Comparison of ENCODE assay signal across 10 mouse cellular contexts in the genomic region with DNA sequence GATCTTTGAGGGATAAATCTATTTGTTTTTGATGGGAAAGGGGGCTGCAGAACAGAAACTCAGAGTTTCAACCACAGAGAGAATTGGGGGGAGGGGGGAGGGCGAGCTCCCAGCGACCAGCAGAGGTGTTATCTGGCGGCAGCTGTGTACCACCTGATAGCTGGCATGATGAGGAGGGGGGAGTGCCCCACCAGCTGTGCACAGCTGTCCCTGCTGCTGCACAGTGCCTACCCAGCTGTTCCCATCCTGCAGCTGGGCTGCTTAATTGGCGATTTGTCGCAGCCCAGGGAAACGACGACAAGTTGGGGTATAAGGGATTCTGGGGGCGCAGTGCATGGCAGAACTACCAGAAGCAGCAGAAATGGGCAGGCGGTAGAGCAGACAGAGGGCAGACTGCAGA. TPM values are rescaled to one million over a fixed set of nuclear protein-coding genes. Genes with fewer than 3 reads are reported as not detected.
DNase-seq lines count a peak whose midpoint lies in the region; ATAC-seq and TF ChIP-seq lines count a peak whose summit lies in the region.
"Had no signal": no experiment of that assay in that cellular context is flagged by ENCODE, and none has a peak within 500 bp of the region (broad histone marks: within the 10 kb centered on the region; RNA-seq: fewer than 3 reads in every experiment).

No protein-coding gene starts in this region.

- intact Hi-C loops in left cerebral cortex, postnatal 36 days (cut with DNase I): no loop called here

- no peak overlapping the region for H3K4me3 ChIP-seq in midbrain, embryonic 11.5 days (ENCODE audit: low read depth, low read length)
- H3K4me3 ChIP-seq in midbrain, embryonic 14.5 days (replicated peaks; ENCODE audit: low read depth, low read length): no peak overlapping the region
- no peak overlapping the region for H3K4me3 ChIP-seq in forebrain, embryonic 13.5 days
- H3K4me3 ChIP-seq in liver, adult 2 months (ENCODE audit: insufficient read depth, low read depth, low read length): no peak overlapping the region
- no peak overlapping the region for H3K4me3 ChIP-seq in stomach, postnatal 0 days (ENCODE audit: low read depth, low read length)
- no peak overlapping the region for H3K4me3 ChIP-seq in kidney, embryonic 14.5 days (ENCODE audit: low read length)

- H3K36me3 ChIP-seq in midbrain, embryonic 11.5 days (ENCODE audit: control insufficient read depth, insufficient read depth, low read length): no peaks in the 10 kb centered on the region
- no peaks in the 10 kb centered on the region for H3K36me3 ChIP-seq in midbrain, embryonic 14.5 days (ENCODE audit: control insufficient read depth, insufficient read depth, low read length)
- H3K36me3 ChIP-seq in forebrain, embryonic 13.5 days (ENCODE audit: poor library complexity, severe bottlenecking): peaks cover 55% of the 10 kb centered on the region
- peaks cover 6% of the 10 kb centered on the region; the same call in 1 of the 2 replicates for H3K36me3 ChIP-seq in liver, adult 2 months (ENCODE audit: control insufficient read depth, insufficient read depth, low read length)
- H3K36me3 ChIP-seq in stomach, postnatal 0 days (ENCODE audit: control insufficient read depth, insufficient read depth, low read length): peaks cover 16% of the 10 kb centered on the region; the same call in 1 of the 2 replicates
- H3K36me3 ChIP-seq in kidney, embryonic 14.5 days (ENCODE audit: control insufficient read depth, insufficient read depth, low read length): peaks cover 7% of the 10 kb centered on the region; the same call in 1 of the 2 replicates

- DNase-seq in midbrain, embryonic 11.5 days (ENCODE audit: low spot score, missing footprints): no peak
- DNase-seq in midbrain, embryonic 14.5 days: no peak
- no peak for DNase-seq in liver, adult 2 months (ENCODE audit: extremely low read depth, low read depth, low spot score)
- no peak for DNase-seq in stomach, postnatal 0 days (ENCODE audit: low spot score)
- DNase-seq in left cerebral cortex, postnatal 36 days (ENCODE audit: low spot score in 2 of 2): no peak
- no peak for DNase-seq in urinary bladder, postnatal 4 days (ENCODE audit: low spot score in 2 of 2)
- DNase-seq: kidney, postnatal 36 days; spleen, adult 18-20 months had no signal

- 54% methylated on average over 9 of the region's 9 CpGs for WGBS in midbrain, embryonic 11.5 days
- WGBS in midbrain, embryonic 14.5 days: 52% methylated on average over 9 of the region's 9 CpGs
- 49% methylated on average over 9 of the region's 9 CpGs for WGBS in forebrain, embryonic 13.5 days
- 71% methylated on average over 9 of the region's 9 CpGs for WGBS in liver, adult 2 months
- 55% methylated on average over 9 of the region's 9 CpGs for WGBS in stomach, postnatal 0 days
- WGBS in kidney, embryonic 14.5 days: 58% methylated on average over 9 of the region's 9 CpGs

- no peak for TF ChIP-seq POLR2A in liver, adult 2 months (IDR thresholded peaks at IDR 0.05; ENCODE audit: extremely low read depth, insufficient read depth, low read length)

- no peak for TF ChIP-seq CTCF in liver, adult 2 months (IDR thresholded peaks at IDR 0.05; ENCODE audit: low read depth, low read length)
- TF ChIP-seq CTCF in stomach, postnatal 0 days (IDR thresholded peaks at IDR 0.05; ENCODE audit: low read depth): no peak

- H3K27ac ChIP-seq in midbrain, embryonic 11.5 days (ENCODE audit: low read depth, low read length): no peak overlapping the region
- no peak overlapping the region for H3K27ac ChIP-seq in midbrain, embryonic 14.5 days (replicated peaks; ENCODE audit: low read depth, low read length)
- H3K27ac ChIP-seq in forebrain, embryonic 13.5 days: peak overlapping the region; percentile 97
- peak overlapping the region; percentile 91 for H3K27ac ChIP-seq in liver, adult 2 months (replicated peaks; ENCODE audit: insufficient read depth, low read depth, low read length)
- H3K27ac ChIP-seq in stomach, postnatal 0 days (replicated peaks): no peak overlapping the region
- H3K27ac ChIP-seq in kidney, embryonic 14.5 days (ENCODE audit: low read depth, low read length): no peak overlapping the region

- no peak for ATAC-seq in midbrain, embryonic 11.5 days (ENCODE audit: low FRiP score)
- no peak for ATAC-seq in midbrain, embryonic 14.5 days (ENCODE audit: low FRiP score, low TSS enrichment)
- no peak for ATAC-seq in forebrain, embryonic 13.5 days
- no peak for ATAC-seq in stomach, postnatal 0 days (ENCODE audit: low FRiP score, low TSS enrichment)
- no peak for ATAC-seq in kidney, embryonic 14.5 days (ENCODE audit: low FRiP score, low TSS enrichment)

- no peak overlapping the region for H3K4me2 ChIP-seq in midbrain, embryonic 11.5 days
- no peak overlapping the region for H3K4me2 ChIP-seq in midbrain, embryonic 14.5 days (ENCODE audit: low read length)
- peak overlapping the region; percentile 30; the same call in 1 of the 2 replicates for H3K4me2 ChIP-seq in forebrain, embryonic 13.5 days
- no peak overlapping the region for H3K4me2 ChIP-seq in stomach, postnatal 0 days (replicated peaks; ENCODE audit: low read depth)
- H3K4me2 ChIP-seq in kidney, embryonic 14.5 days (replicated peaks; ENCODE audit: low read depth, low read length): no peak overlapping the region

- TF ChIP-seq EP300 in stomach, postnatal 0 days (optimal IDR thresholded peaks at IDR 0.05): no peak

- no peaks in the 10 kb centered on the region for H3K9me3 ChIP-seq in midbrain, embryonic 11.5 days (ENCODE audit: control insufficient read depth, low read length)
- no peaks in the 10 kb centered on the region for H3K9me3 ChIP-seq in midbrain, embryonic 14.5 days (ENCODE audit: control insufficient read depth, low read length)
- H3K9me3 ChIP-seq in forebrain, embryonic 13.5 days (replicated peaks): no peaks in the 10 kb centered on the region
- no peaks in the 10 kb centered on the region for H3K9me3 ChIP-seq in stomach, postnatal 0 days (ENCODE audit: control insufficient read depth, low read length)
- no peaks in the 10 kb centered on the region for H3K9me3 ChIP-seq in kidney, embryonic 14.5 days (ENCODE audit: control insufficient read depth, low read length)

- H3K4me1 ChIP-seq in midbrain, embryonic 11.5 days (ENCODE audit: control insufficient read depth, insufficient read depth, low read length): peaks cover 18% of the 10 kb centered on the region
- H3K4me1 ChIP-seq in midbrain, embryonic 14.5 days (ENCODE audit: control insufficient read depth, insufficient read depth, low read length): peaks cover 36% of the 10 kb centered on the region
- peaks cover 83% of the 10 kb centered on the region for H3K4me1 ChIP-seq in forebrain, embryonic 13.5 days
- H3K4me1 ChIP-seq in liver, adult 2 months (ENCODE audit: control insufficient read depth, insufficient read depth, low read length): peaks cover 38% of the 10 kb centered on the region
- H3K4me1 ChIP-seq in stomach, postnatal 0 days (replicated peaks; ENCODE audit: control insufficient read depth, insufficient read depth): peaks cover 28% of the 10 kb centered on the region
- H3K4me1 ChIP-seq in kidney, embryonic 14.5 days (ENCODE audit: control insufficient read depth, insufficient read depth, low read length): peaks cover 29% of the 10 kb centered on the region

- H3K9ac ChIP-seq in midbrain, embryonic 11.5 days (ENCODE audit: low read length): 0 out of 2 replicates have a peak overlapping the region, but pooled peaks have one; percentile 37
- H3K9ac ChIP-seq in midbrain, embryonic 14.5 days (replicated peaks; ENCODE audit: low read length): no peak overlapping the region
- H3K9ac ChIP-seq in forebrain, embryonic 13.5 days: peak overlapping the region; percentile 49
- peak overlapping the region; percentile 21; the same call in 1 of the 2 replicates for H3K9ac ChIP-seq in liver, adult 2 months (ENCODE audit: low read depth, low read length)
- H3K9ac ChIP-seq in stomach, postnatal 0 days (ENCODE audit: low read length): 0 out of 2 replicates have a peak overlapping the region, but pooled peaks have one; percentile 13
- H3K9ac ChIP-seq in kidney, embryonic 14.5 days (ENCODE audit: low read depth, low read length): no peak overlapping the region; the same call in 1 of the 2 replicates

- peaks cover 35% of the 10 kb centered on the region for H3K27me3 ChIP-seq in midbrain, embryonic 11.5 days (ENCODE audit: control insufficient read depth, insufficient read depth, low read length)
- no peaks in the 10 kb centered on the region for H3K27me3 ChIP-seq in midbrain, embryonic 14.5 days (ENCODE audit: control insufficient read depth, insufficient read depth, low read length)
- H3K27me3 ChIP-seq in forebrain, embryonic 13.5 days: no peaks in the 10 kb centered on the region
- no peaks in the 10 kb centered on the region for H3K27me3 ChIP-seq in liver, adult 2 months (ENCODE audit: control insufficient read depth, insufficient read depth, low read length)
- no peaks in the 10 kb centered on the region for H3K27me3 ChIP-seq in stomach, postnatal 0 days (ENCODE audit: control insufficient read depth, insufficient read depth, low read length)
- H3K27me3 ChIP-seq in kidney, embryonic 14.5 days (ENCODE audit: control insufficient read depth, insufficient read depth, low read length): peaks cover 5% of the 10 kb centered on the region

- no peaks in the 10 kb centered on the region for H3K79me2 ChIP-seq in liver, adult 2 months (ENCODE audit: control insufficient read depth, insufficient read depth, low read length)

RNA-seq across cellular contexts. Expression of a gene that starts 1.9 kb away (rescaled TPM):
- polyA plus RNA-seq in midbrain, embryonic 11.5 days (2014; fragmentation: Nextera tagmentation; extraction: Ambion mirVana): 1.6 and 1.9 TPM in 2 replicates
- 0.67 and 0.91 TPM in 2 replicates for polyA plus RNA-seq in midbrain, embryonic 14.5 days (2014; fragmentation: Nextera tagmentation; extraction: Ambion mirVana)
- polyA plus RNA-seq in forebrain, embryonic 13.5 days (2015; fragmentation: Nextera tagmentation; extraction: Ambion mirVana): 3.7 and 3.8 TPM in 2 replicates
- total RNA-seq in liver, adult 2 months (2014; rRNA removed): not detected in 2 replicates
- 0.19 TPM in 1 of 2 replicates, not detected in the other for polyA plus RNA-seq in liver, adult 2 months (2012; rRNA removed)
- polyA plus RNA-seq in stomach, postnatal 0 days (2015; fragmentation: Nextera tagmentation; extraction: Ambion mirVana): 1.7 and 2.0 TPM in 2 replicates
- 1.7 and 2.8 TPM in 2 replicates for polyA plus RNA-seq in kidney, embryonic 14.5 days (2014; fragmentation: Nextera tagmentation; extraction: Ambion mirVana)
- not detected for total RNA-seq in left cerebral cortex, postnatal 36 days (2021)

RNA-seq across cellular contexts. Expression of a gene that starts 23.4 kb away (rescaled TPM):
- polyA plus RNA-seq in midbrain, embryonic 11.5 days (2014; fragmentation: Nextera tagmentation; extraction: Ambion mirVana): 5.1 and 6.5 TPM in 2 replicates
- 1.5 and 3.8 TPM in 2 replicates for polyA plus RNA-seq in midbrain, embryonic 14.5 days (2014; fragmentation: Nextera tagmentation; extraction: Ambion mirVana)
- 1.9 and 2.1 TPM in 2 replicates for polyA plus RNA-seq in forebrain, embryonic 13.5 days (2015; fragmentation: Nextera tagmentation; extraction: Ambion mirVana)
- 0.18 and 0.47 TPM in 2 replicates for total RNA-seq in liver, adult 2 months (2014; rRNA removed)
- polyA plus RNA-seq in liver, adult 2 months (2012; rRNA removed): 0.71 and 1.3 TPM in 2 replicates
- polyA plus RNA-seq in stomach, postnatal 0 days (2015; fragmentation: Nextera tagmentation; extraction: Ambion mirVana): 4.0 and 4.3 TPM in 2 replicates
- 6.3 and 8.9 TPM in 2 replicates for polyA plus RNA-seq in kidney, embryonic 14.5 days (2014; fragmentation: Nextera tagmentation; extraction: Ambion mirVana)
- total RNA-seq in left cerebral cortex, postnatal 36 days (2021): 1 to 10 TPM; 2.4 to 3.4 TPM

RNA-seq across cellular contexts. Expression of a gene that starts 37.0 kb away (rescaled TPM):
- polyA plus RNA-seq in midbrain, embryonic 11.5 days (2014; fragmentation: Nextera tagmentation; extraction: Ambion mirVana): 18.6 and 21.4 TPM in 2 replicates
- 19.1 and 20.2 TPM in 2 replicates for polyA plus RNA-seq in midbrain, embryonic 14.5 days (2014; fragmentation: Nextera tagmentation; extraction: Ambion mirVana)
- 16.1 and 18.6 TPM in 2 replicates for polyA plus RNA-seq in forebrain, embryonic 13.5 days (2015; fragmentation: Nextera tagmentation; extraction: Ambion mirVana)
- total RNA-seq in liver, adult 2 months (2014; rRNA removed): 5.3 and 8.0 TPM in 2 replicates
- 31.0 and 32.6 TPM in 2 replicates for polyA plus RNA-seq in liver, adult 2 months (2012; rRNA removed)
- polyA plus RNA-seq in stomach, postnatal 0 days (2015; fragmentation: Nextera tagmentation; extraction: Ambion mirVana): 6.8 and 8.3 TPM in 2 replicates
- 28.1 and 33.1 TPM in 2 replicates for polyA plus RNA-seq in kidney, embryonic 14.5 days (2014; fragmentation: Nextera tagmentation; extraction: Ambion mirVana)
- total RNA-seq in left cerebral cortex, postnatal 36 days (2021): 10 to 100 TPM; 94.2 to 99.7 TPM

RNA-seq across cellular contexts. Expression of a gene that starts 38.6 kb away (rescaled TPM):
- 39.9 and 45.6 TPM in 2 replicates for polyA plus RNA-seq in midbrain, embryonic 11.5 days (2014; fragmentation: Nextera tagmentation; extraction: Ambion mirVana)
- polyA plus RNA-seq in midbrain, embryonic 14.5 days (2014; fragmentation: Nextera tagmentation; extraction: Ambion mirVana): 56.9 and 59.6 TPM in 2 replicates
- polyA plus RNA-seq in forebrain, embryonic 13.5 days (2015; fragmentation: Nextera tagmentation; extraction: Ambion mirVana): 53.5 and 59.1 TPM in 2 replicates
- total RNA-seq in liver, adult 2 months (2014; rRNA removed): 20.7 and 27.3 TPM in 2 replicates
- 44.6 and 58.6 TPM in 2 replicates for polyA plus RNA-seq in liver, adult 2 months (2012; rRNA removed)
- 45.1 and 49.9 TPM in 2 replicates for polyA plus RNA-seq in stomach, postnatal 0 days (2015; fragmentation: Nextera tagmentation; extraction: Ambion mirVana)
- polyA plus RNA-seq in kidney, embryonic 14.5 days (2014; fragmentation: Nextera tagmentation; extraction: Ambion mirVana): 65.4 and 82.3 TPM in 2 replicates
- total RNA-seq in left cerebral cortex, postnatal 36 days (2021): 100 to 1,000 TPM in 1 of 2 experiments, 10 to 100 TPM in 1; 84.5 to 124 TPM

Comparison
In these comparisons a context has a peak if more than half of its experiments do, and no peak if none do; other contexts are left out.
1. H3K9ac ChIP-seq: peak in midbrain, embryonic 11.5 days (single experiment), forebrain, embryonic 13.5 days (single experiment), liver, adult 2 months (single experiment) and stomach, postnatal 0 days (single experiment); none in midbrain, embryonic 14.5 days (single experiment) and kidney, embryonic 14.5 days (single experiment).
2. H3K27ac ChIP-seq: peak in forebrain, embryonic 13.5 days (single experiment) and liver, adult 2 months (single experiment); none in midbrain, embryonic 11.5 days (single experiment), midbrain, embryonic 14.5 days (single experiment), stomach, postnatal 0 days (single experiment) and kidney, embryonic 14.5 days (single experiment).